Mouse (Mus musculus): ENCODE data around the gene Grip1.

- no peak for TF ChIP-seq CTCF (IDR thresholded peaks at IDR 0.05; ENCODE audit: low read depth)
- no peak for TF ChIP-seq EP300 (IDR thresholded peaks at IDR 0.05; ENCODE audit: low read depth)
Measured at GRCm38 (mm10) chr10:120061238-120062130, 607.9 kb downstream of the Grip1 start.

All from heart, postnatal 0 days (tissue).